Mouse (Mus musculus) midbrain, embryonic 15.5 days (tissue): ENCODE data around the gene Mcur1. TPM values are rescaled to one million over a fixed set of nuclear protein-coding genes. Genes with fewer than 3 reads are reported as not detected.
A peak's percentile ranks its signal among the peaks of the same experiment; 100 is the strongest.

ENCODE experiments used
- ATAC-seq: fragments of 200-750 bp; cut with Nextera tagmentation; replicated peaks from 2 replicates; pipeline ENCODE4 v1.8.0; 2017; ENCODE audit warnings: moderate TSS enrichment
- H3K27ac ChIP-seq: fragments of 300-500 bp; sonication (generic); 2 replicates; pipeline ENCODE4 v1.5.1; 2015; ENCODE audit warnings: mild to moderate bottlenecking, inconsistent platforms
- H3K27me3 ChIP-seq: fragments of 300-500 bp; sonication (generic); replicated peaks from 2 replicates; pipeline ENCODE4 v1.6.1; 2015; ENCODE audit warnings: inconsistent platforms
- H3K36me3 ChIP-seq: fragments of 300-500 bp; sonication (generic); replicated peaks from 2 replicates; pipeline ENCODE4 v1.6.1; 2015; ENCODE audit warnings: inconsistent platforms
- H3K4me1 ChIP-seq: fragments of 300-500 bp; sonication (generic); 2 replicates; pipeline ENCODE4 v1.6.1; 2015; ENCODE audit warnings: inconsistent platforms
- H3K4me2 ChIP-seq: fragments of 300-500 bp; sonication (generic); 2 replicates; pipeline ENCODE4 v1.6.1; 2015; ENCODE audit warnings: inconsistent platforms, mild to moderate bottlenecking, moderate library complexity
- H3K4me3 ChIP-seq: fragments of 300-500 bp; sonication (generic); 2 replicates; pipeline ENCODE4 v1.5.1; 2015; ENCODE audit warnings: mild to moderate bottlenecking, inconsistent platforms
- H3K9ac ChIP-seq: fragments of 300-500 bp; sonication (generic); 2 replicates; pipeline ENCODE4 v1.6.1; 2015; ENCODE audit warnings: mild to moderate bottlenecking, inconsistent platforms
- H3K9me3 ChIP-seq: fragments of 300-500 bp; sonication (generic); 2 replicates; pipeline ENCODE4 v1.6.1; 2016; ENCODE audit warnings: inconsistent platforms
- WGBS: fragments of 180-500 bp; shearing (Covaris S2); methylation state at CpG from one replicate; pipeline ENCODE4 v1.1.7; 2015; ENCODE audit warnings: mixed read lengths; 5-methylcytosine and 5-hydroxymethylcytosine counted together
- polyA plus RNA-seq: library from polyadenylated mRNA; unstranded; fragments of >200 nt; fragmentation: Nextera tagmentation; extraction: Ambion mirVana; gene quantifications from 2 replicates; pipeline ENCODE4 v1.2.1, GENCODE M21; 2015

Gene Mcur1
- 6.4 and 7.2 TPM in 2 replicates for polyA plus RNA-seq

GRCm38 (mm10) chr13:43559711-43560457, at the start of gene Mcur1:
TSS of gene Mcur1 (minus strand) at chr13:43560191.
- ATAC-seq = peak; percentile 92
- Histone ChIP-seq H3K4me2 (peak within 1 kb of the TSS; percentile 84), H3K9me3 (no peaks in the 10 kb centered on the region), H3K4me3 (peak within 1 kb of the TSS; percentile 61), H3K4me1 (peaks cover 12% of the 10 kb centered on the region), H3K36me3 (no peaks in the 10 kb centered on the region), H3K27ac (peak within 1 kb of the TSS; percentile 87), H3K27me3 (no peaks in the 10 kb centered on the region), H3K9ac (peak within 1 kb of the TSS; percentile 74)
- under 1% methylated on average over 96 of the region's 100 CpGs for WGBS

- Histone ChIP-seq H3K4me2 (no peak overlapping the region), H3K9me3 (no peaks in the 10 kb centered on the region), H3K27me3 (no peaks in the 10 kb centered on the region), H3K27ac (no peak overlapping the region), H3K4me1 (no peaks in the 10 kb centered on the region), H3K9ac (no peak overlapping the region), H3K4me3 (no peak overlapping the region), H3K36me3 (no peaks in the 10 kb centered on the region)
- no peak for ATAC-seq
- WGBS = 77% methylated on average over 6 of the region's 6 CpGs
Observed at GRCm38 (mm10) chr13:43608854-43609253, 48.9 kb upstream of the Mcur1 start.

- ATAC-seq = no peak
- Histone ChIP-seq H3K27ac (no peak overlapping the region), H3K36me3 (no peaks in the 10 kb centered on the region), H3K9ac (no peak overlapping the region), H3K4me2 (no peak overlapping the region), H3K9me3 (no peaks in the 10 kb centered on the region), H3K4me3 (no peak overlapping the region), H3K27me3 (no peaks in the 10 kb centered on the region), H3K4me1 (peaks cover 5% of the 10 kb centered on the region; the same call in 1 of the 2 replicates)
- WGBS = 58% methylated on average over 13 of the region's 13 CpGs
Observed at GRCm38 (mm10) chr13:43603042-43603441, 43.1 kb upstream of the Mcur1 start.

GRCm38 (mm10) chr13:43602440-43602839, 42.4 kb upstream of the Mcur1 start:
- Histone ChIP-seq H3K36me3 (no peaks in the 10 kb centered on the region), H3K27me3 (no peaks in the 10 kb centered on the region), H3K9ac (no peak overlapping the region), H3K4me3 (no peak overlapping the region), H3K4me2 (no peak overlapping the region), H3K4me1 (peaks cover 5% of the 10 kb centered on the region; the same call in 1 of the 2 replicates), H3K9me3 (no peaks in the 10 kb centered on the region), H3K27ac (no peak overlapping the region)
- WGBS = 97% methylated on average over 2 of the region's 2 CpGs
- ATAC-seq = no peak

GRCm38 (mm10) chr13:43600967-43601366, 41.0 kb upstream of the Mcur1 start:
- peaks cover 5% of the 10 kb centered on the region; the same call in 1 of the 2 replicates for H3K4me1 ChIP-seq
- WGBS = 95% methylated on average over 6 of the region's 6 CpGs

GRCm38 (mm10) chr13:43595896-43596295, 35.9 kb upstream of the Mcur1 start:
- WGBS = 63% methylated on average over 4 of the region's 4 CpGs
- no peak overlapping the region for H3K27ac ChIP-seq
- no peak overlapping the region for H3K4me2 ChIP-seq
- H3K9me3 ChIP-seq = no peaks in the 10 kb centered on the region
- ATAC-seq = no peak
- no peak overlapping the region for H3K4me3 ChIP-seq
- no peak overlapping the region for H3K9ac ChIP-seq
- no peaks in the 10 kb centered on the region for H3K27me3 ChIP-seq
- no peaks in the 10 kb centered on the region for H3K36me3 ChIP-seq
- H3K4me1 ChIP-seq = 0 out of 2 replicates have a peak, but pooled peaks cover 2% of the 10 kb centered on the region

More at GRCm38 (mm10) chr13:43600967-43601366, 41.0 kb upstream of the Mcur1 start:
- ATAC-seq = no peak
- no peak overlapping the region for H3K4me2 ChIP-seq
- no peaks in the 10 kb centered on the region for H3K9me3 ChIP-seq
- no peak overlapping the region for H3K27ac ChIP-seq
- H3K4me3 ChIP-seq = no peak overlapping the region
- no peaks in the 10 kb centered on the region for H3K27me3 ChIP-seq
- no peaks in the 10 kb centered on the region for H3K36me3 ChIP-seq
- H3K9ac ChIP-seq = no peak overlapping the region

- Histone ChIP-seq H3K36me3 (no peaks in the 10 kb centered on the region), H3K4me3 (no peak overlapping the region), H3K9me3 (no peaks in the 10 kb centered on the region), H3K4me1 (0 out of 2 replicates have a peak, but pooled peaks cover 2% of the 10 kb centered on the region), H3K4me2 (no peak overlapping the region), H3K27ac (no peak overlapping the region), H3K9ac (no peak overlapping the region), H3K27me3 (no peaks in the 10 kb centered on the region)
- ATAC-seq = no peak
- 68% methylated on average over 8 of the region's 8 CpGs for WGBS
Observed at GRCm38 (mm10) chr13:43592681-43593068, 32.7 kb upstream of the Mcur1 start.

- Histone ChIP-seq H3K27ac (no peak overlapping the region), H3K9me3 (no peaks in the 10 kb centered on the region), H3K4me2 (no peak overlapping the region), H3K36me3 (no peaks in the 10 kb centered on the region), H3K4me1 (0 out of 2 replicates have a peak, but pooled peaks cover 2% of the 10 kb centered on the region), H3K4me3 (no peak overlapping the region), H3K27me3 (no peaks in the 10 kb centered on the region), H3K9ac (no peak overlapping the region)
- WGBS = 60% methylated on average over 28 of the region's 28 CpGs
- no peak for ATAC-seq
Observed at GRCm38 (mm10) chr13:43591828-43592680, 32.1 kb upstream of the Mcur1 start.

GRCm38 (mm10) chr13:43587844-43588840, 28.2 kb upstream of the Mcur1 start:
- 88% methylated on average over 14 of the region's 14 CpGs for WGBS
- no peak overlapping the region for H3K4me3 ChIP-seq
- H3K4me2 ChIP-seq = no peak overlapping the region
- no peak overlapping the region for H3K9ac ChIP-seq
- H3K4me1 ChIP-seq = peaks cover 4% of the 10 kb centered on the region; the same call in 1 of the 2 replicates
- no peaks in the 10 kb centered on the region for H3K27me3 ChIP-seq
- H3K9me3 ChIP-seq = no peaks in the 10 kb centered on the region
- no peaks in the 10 kb centered on the region for H3K36me3 ChIP-seq
- ATAC-seq = no peak
- no peak overlapping the region for H3K27ac ChIP-seq

- Histone ChIP-seq H3K9ac (no peak overlapping the region), H3K4me1 (peaks cover 5% of the 10 kb centered on the region; the same call in 1 of the 2 replicates), H3K4me3 (no peak overlapping the region), H3K27ac (no peak overlapping the region), H3K9me3 (no peaks in the 10 kb centered on the region), H3K4me2 (no peak overlapping the region), H3K27me3 (no peaks in the 10 kb centered on the region), H3K36me3 (no peaks in the 10 kb centered on the region)
- ATAC-seq = no peak
- 85% methylated on average over 3 of the region's 3 CpGs for WGBS
Observed at GRCm38 (mm10) chr13:43586966-43587365, 27.0 kb upstream of the Mcur1 start.

- no peak overlapping the region for H3K27ac ChIP-seq
- H3K4me3 ChIP-seq = no peak overlapping the region
- H3K9ac ChIP-seq = no peak overlapping the region
- WGBS = 28% methylated on average over 2 of the region's 2 CpGs
- H3K27me3 ChIP-seq = no peaks in the 10 kb centered on the region
- no peak overlapping the region for H3K4me2 ChIP-seq
- ATAC-seq = no peak
- peaks cover 4% of the 10 kb centered on the region; the same call in 1 of the 2 replicates for H3K4me1 ChIP-seq
- H3K9me3 ChIP-seq = no peaks in the 10 kb centered on the region
- no peaks in the 10 kb centered on the region for H3K36me3 ChIP-seq
Observed at GRCm38 (mm10) chr13:43585335-43585734, 25.3 kb upstream of the Mcur1 start.
